Mouse (Mus musculus): ENCODE measurements around the gene Dusp1.

The Dusp1 gene

DNA sequence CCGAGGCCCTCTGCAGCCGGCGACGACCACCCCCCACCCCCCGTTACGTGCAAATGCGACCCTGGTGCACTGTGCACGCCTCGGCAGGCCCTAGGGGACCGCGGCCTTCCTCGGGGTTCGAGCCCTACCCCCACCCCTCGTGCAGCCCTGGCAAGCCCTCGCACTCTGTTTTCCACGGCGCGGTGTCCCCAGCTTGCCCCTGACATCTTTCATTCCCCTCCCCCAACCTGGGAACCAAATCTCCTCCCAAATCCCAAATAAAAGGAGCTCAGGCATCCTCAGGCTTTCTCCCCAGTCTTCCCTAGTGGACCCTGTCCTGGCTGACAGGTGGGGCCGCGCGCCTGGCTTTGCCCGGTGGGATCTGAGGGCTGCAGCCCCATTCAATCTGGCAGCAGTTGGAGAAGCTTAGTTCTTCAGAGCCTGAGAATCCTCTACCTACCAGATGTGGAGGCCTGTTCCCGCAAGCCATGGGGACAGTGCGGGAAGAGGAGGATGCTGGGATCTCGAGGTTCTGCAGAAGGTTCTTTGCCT lies at the start of gene Dusp1:
Gene Dusp1 (minus strand): TSS at position 478 of the 531 bp plus-strand sequence.
- no peak for DNase-seq (ENCODE audit: low read depth, low spot score)

DNA sequence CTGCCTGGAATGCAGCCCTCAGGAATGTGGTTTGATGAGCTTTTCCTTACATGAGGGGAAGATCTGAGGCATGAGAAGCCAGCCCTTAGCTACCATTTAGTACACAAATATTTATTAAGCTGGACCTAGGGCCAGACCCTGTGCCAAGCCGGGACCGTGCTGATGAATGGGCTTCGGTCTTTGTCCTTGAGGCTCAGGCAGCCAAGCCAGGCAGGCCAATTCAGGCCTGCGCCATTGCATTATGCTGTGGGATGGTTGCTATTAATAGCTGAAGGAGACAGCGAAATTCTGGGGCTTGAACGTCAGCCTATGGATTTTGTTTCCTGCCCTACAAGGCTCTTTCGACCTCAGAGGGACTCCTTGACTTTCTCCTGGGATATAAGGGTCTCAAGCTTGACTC lies 49.4 kb upstream of the Dusp1 start:
- DNase-seq (ENCODE audit: low read depth, low spot score) = no peak

DNA sequence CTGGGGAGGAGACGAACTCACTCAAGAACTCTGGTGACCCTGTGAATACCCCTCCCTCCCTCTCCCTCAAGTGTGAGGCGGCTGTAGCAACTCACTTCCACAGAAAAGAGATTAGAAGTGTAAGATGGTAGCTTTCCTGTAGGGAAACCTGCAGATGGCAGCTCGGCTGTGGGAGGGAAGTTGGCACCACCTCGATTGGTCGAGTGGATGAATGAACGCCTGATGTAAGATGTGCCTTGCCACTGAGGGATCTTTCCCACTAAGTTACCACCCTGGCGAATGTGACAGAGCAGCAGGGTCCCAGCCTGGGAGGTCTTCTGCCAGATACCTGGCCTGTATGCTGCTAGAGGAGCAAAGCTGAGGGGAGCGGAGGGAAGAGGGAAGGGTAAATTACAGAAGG lies 47.9 kb upstream of the Dusp1 start:
- DNase-seq (ENCODE audit: low read depth, low spot score) = no peak

GRCm38 (mm10) chr17:26608877-26609276 lies 46.9 kb upstream of the Dusp1 start:
- DNase-seq (ENCODE audit: low read depth, low spot score) = no peak

DNA sequence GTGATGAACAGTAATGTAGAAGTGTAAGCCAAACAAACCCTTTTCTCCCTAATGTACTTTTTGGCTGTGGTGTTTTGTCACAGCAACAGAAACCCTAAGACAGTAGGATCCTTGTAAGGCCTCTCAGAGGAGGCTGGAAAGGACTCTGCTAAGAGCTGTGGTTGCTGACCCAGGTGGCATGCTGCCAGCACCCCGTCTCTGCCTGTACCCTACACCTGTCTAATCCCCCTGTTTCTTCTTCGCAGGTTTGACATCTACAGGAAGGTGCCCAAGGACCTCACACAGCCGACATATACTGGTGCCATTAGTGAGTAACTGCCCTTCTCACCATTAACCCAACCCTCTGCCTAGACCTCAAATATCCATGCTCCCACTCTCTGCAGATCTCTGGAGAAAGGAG lies 46.4 kb upstream of the Dusp1 start:
- no peak for DNase-seq (ENCODE audit: low read depth, low spot score)

- DNase-seq (ENCODE audit: low read depth, low spot score) = no peak
Measured at GRCm38 (mm10) chr17:26606516-26606915, 44.6 kb upstream of the Dusp1 start.

DNA sequence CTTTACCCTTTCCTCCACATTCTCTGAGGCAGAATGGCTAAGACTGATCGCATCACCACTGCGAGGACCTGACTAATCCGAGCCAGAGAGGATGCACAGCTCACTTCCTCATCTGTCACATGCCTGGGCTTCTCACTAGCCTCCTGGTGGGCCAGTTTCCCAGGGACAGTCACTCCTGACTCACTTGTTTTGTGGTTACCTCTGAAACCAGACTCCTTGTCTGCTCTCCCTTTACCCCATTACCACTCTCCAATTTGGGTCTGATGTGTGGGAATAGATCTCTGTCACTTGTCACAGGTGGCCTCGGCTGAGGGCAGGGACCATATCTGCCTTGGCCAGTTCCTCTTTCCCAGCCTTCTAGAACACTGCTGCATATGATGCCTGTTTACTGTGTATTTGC lies 43.7 kb upstream of the Dusp1 start:
- DNase-seq (ENCODE audit: low read depth, low spot score) = no peak

DNA sequence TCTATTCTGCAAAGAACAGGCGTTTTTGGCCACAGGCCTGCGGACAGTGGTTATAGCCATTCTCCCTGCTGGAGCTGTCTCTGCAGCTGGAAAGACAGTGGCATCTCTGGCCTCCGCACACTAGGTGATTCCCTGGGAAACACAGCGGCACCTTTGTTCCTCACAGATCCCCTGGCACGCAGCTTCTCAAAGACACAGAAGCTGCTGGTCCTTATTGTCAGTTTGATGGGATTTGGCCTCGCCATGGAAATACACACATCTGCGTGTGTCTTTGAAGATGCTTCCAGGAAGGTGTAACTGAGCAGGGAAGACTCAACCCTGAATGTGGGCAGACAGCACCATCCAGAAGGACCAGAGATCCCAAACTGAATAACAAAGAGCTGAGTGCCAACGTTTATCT lies 41.4 kb upstream of the Dusp1 start:
- DNase-seq (ENCODE audit: low read depth, low spot score) = peak; percentile 87

DNA sequence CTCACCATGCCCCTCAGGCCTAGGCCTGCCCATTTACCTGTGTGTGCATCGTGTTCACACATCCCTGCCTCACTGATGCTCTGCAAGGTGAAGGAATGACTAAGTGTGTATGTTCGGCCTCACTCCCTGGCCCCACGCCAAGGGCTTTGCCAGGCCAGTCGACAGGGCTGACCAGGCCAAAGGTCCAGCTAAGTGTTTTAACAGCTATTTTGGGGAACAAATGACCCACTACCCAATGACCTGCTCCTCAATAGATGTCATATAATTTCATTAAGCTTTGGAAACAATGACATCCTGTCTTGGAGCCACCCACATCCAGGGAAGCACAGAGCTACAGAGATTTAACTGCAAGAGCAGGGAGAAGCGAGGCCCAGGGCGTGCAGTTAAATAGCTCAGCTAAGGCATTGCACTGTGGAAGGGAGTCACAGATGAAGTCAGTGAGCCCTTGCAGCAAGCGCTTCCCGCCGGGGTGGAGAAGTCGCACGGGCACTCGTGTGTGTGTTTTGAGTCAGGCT lies 40.5 kb upstream of the Dusp1 start:
- DNase-seq (ENCODE audit: low read depth, low spot score) = no peak

GRCm38 (mm10) chr17:26601926-26602325 lies 40.0 kb upstream of the Dusp1 start:
- DNase-seq (ENCODE audit: low read depth, low spot score) = no peak

GRCm38 (mm10) chr17:26601514-26601913 lies 39.6 kb upstream of the Dusp1 start:
- DNase-seq (ENCODE audit: low read depth, low spot score) = no peak

- DNase-seq (ENCODE audit: low read depth, low spot score) = peak; percentile 90
Measured at GRCm38 (mm10) chr17:26600913-26601447, 39.1 kb upstream of the Dusp1 start.

GRCm38 (mm10) chr17:26598845-26599244 lies 36.9 kb upstream of the Dusp1 start:
- no peak for DNase-seq (ENCODE audit: low read depth, low spot score)

DNA sequence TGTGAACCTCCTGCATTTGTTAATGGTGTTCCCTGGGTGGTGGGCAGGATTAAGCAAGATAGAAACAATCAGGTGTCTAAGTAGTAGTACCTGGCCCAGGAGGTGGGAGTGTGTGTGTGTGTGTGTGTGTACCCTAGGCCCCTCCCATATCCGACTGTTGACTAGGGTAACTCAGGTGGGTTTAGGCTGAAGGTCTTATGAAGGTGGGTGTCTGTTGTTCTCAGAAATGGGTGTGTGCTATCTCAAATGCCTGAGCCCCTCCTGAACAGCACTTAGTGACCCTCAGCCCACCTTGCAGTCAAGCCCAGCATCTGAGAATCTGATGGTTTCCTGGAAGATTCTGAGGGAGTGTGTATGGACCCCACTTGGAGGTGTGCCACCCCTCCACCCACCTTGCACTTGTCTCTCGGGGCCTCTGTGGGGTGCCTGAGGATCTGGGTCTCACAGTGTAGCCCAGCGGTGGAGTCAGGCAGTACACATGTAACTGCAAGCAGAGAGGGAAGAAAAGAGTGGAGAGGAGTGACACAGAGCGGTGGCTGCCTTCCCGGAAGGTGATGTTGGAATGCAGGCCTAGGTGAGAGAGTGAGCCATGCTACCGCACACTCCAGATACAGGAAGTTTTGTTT lies 35.0 kb upstream of the Dusp1 start:
- peak; percentile 64 for DNase-seq (ENCODE audit: low read depth, low spot score)

DNA sequence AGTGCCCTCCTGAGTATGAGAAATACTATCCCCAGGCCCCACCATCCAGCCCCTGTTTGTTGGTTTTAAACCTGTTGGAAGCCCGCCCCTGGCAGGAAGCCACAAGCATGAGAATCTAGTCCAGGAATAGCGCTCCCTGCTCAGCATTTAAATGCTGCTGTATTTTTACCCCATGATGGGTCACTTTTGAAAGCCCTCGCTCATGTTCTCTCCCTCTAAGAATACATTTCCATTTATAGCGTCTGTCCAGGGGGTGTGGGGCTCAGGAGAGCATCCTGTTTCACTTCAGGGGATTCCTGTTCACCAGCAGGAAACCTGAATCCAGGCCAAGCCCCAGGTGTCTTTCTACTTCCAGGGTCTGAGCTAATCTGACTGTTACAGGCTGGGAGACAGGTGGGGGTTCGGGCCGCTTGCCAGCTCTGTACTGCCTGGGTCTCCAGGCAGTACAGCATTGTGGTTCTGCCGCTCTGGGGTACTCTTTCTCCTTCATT lies 34.3 kb upstream of the Dusp1 start:
- DNase-seq (ENCODE audit: low read depth, low spot score) = peak; percentile 39

GRCm38 (mm10) chr17:26595448-26596167 lies 33.7 kb upstream of the Dusp1 start:
- no peak for DNase-seq (ENCODE audit: low read depth, low spot score)

- DNase-seq (ENCODE audit: low read depth, low spot score) = no peak
Measured at GRCm38 (mm10) chr17:26594958-26595357, 33.0 kb upstream of the Dusp1 start.

- no peak for DNase-seq (ENCODE audit: low read depth, low spot score)
Measured at GRCm38 (mm10) chr17:26594171-26594570, 32.2 kb upstream of the Dusp1 start.

GRCm38 (mm10) chr17:26593199-26593598 lies 31.3 kb upstream of the Dusp1 start:
- DNase-seq (ENCODE audit: low read depth, low spot score) = no peak

GRCm38 (mm10) chr17:26592510-26592909 lies 30.6 kb upstream of the Dusp1 start:
- no peak for DNase-seq (ENCODE audit: low read depth, low spot score)

- DNase-seq (ENCODE audit: low read depth, low spot score) = no peak
Measured at GRCm38 (mm10) chr17:26587961-26588487, 26.1 kb upstream of the Dusp1 start.

- peak; percentile 94 for DNase-seq (ENCODE audit: low read depth, low spot score)
Measured at GRCm38 (mm10) chr17:26584558-26585136, 22.7 kb upstream of the Dusp1 start.
